Mouse (Mus musculus) c-Kit-negative CD71-positive TER-119-positive erythroid progenitor cells, embryonic 14.5 days (primary cell): ENCODE measurements around the gene Them7.

Experiments used
- DNase-seq: peaks from one replicate; pipeline ENCODE4 v3.0.0-alpha.2; 2013; ENCODE audit warnings: low read depth, low spot score

Them7 gene

DNA sequence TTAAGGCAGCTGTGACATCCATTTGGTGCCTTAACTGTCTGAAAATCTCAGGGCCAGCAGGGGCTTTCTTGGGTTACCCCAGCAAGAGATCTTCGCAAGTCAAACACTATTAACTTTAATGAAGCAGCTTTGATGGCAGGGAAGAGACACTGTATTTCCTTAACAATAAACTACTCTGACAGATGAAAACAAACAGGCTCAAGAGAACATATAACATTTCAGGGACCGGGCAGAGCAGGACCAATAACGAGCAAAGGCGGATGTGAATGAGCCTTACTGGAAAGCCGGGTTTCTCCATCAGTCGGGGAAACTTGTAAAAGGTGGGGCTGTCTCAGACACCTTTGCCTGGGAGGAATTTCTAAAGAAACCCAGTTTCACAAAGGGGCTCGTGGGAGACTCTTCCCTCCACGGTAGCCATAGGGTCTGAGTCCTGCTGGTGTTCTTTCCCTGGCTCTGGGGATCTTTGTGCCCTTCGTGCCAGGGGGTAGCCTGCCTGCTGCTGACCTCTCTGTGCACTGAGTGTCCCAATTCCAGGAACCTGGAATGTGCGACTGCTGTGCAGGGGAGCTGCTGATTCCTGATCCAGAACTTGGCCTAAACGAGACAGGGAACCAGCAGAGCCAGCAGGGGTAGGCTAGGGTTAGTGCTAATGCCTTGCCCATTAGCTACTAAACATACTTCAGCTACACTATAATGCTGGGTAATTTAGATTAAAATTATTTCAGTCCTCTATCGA, 11.4 kb downstream of the Them7 start:
- no peak for DNase-seq

DNA sequence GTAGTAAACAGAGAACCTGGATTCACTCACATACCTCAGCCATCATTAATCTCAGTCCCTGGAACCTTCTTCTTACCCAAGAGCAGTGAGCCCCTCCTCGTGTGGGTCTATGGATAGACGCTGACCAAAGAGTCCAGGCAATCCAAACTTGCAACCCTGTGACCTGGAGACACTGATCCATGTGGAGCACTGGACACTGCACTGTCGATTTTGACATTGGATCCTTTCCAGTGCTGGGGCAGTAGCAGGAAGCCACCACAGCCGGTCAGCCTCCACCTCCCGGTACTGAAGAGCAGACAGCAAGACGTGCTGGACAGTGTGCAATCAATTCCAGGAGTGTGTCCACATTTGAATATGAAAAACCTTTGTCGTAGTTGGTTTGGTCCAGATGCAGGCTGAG, 13.3 kb downstream of the Them7 start:
- DNase-seq: no peak

DNA sequence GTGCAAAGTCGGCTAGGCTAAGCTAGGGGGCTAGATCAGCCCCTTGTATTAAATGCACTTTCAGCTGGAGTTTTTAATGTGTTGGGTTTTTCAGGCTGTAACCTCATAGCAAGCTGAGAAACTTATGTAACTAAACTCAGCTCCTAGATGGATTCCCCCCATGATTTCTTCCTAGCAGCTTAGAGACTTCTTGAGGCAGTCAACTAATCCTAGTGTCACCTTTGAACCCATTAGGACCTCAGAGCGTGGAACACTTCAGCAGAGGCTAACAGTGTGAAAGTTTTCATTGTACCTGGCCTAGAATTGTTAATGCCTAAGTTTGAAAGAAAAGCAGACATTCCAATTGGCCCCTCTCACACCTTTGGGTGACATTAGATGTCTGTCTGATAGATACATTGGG, 13.7 kb downstream of the Them7 start:
- no peak for DNase-seq

DNA sequence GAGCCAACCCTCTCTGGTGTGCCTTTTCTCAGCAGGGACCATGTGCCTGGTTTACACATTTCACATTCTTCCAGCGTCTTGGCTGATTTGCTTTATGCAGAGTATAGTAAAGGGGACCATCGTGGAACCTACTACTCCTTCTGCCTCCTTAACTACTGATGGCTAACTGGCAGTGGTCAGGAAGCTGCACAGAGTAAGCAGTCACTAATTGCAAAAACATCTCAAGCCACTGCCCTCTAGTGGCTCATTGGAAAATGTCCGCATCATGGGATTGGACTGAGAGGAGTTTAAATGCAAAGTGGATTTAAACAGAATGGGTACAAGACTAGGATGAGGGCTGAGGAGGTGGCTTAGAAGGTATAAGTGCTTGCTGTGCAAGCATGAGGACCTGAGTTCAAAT, 14.7 kb downstream of the Them7 start:
- no peak for DNase-seq

DNA sequence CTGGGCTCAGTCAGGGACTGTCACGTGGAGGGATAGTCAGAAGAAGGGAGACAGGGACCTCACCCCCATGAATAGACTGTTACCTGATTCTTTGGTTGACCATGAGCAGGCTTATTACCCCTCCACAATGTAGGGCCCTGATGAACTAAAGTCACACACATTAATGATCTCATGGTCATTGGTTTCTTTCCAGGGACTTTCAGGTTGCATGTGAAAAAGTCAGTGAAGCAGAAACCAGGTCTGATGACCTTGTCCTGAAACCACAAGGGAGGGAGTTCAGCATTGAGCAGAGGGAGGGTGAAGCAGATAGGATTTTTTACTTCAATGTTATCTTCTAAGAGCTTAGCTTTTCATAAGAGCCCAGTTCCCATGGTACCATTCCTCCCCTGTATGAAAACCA, 16.5 kb downstream of the Them7 start:
- no peak for DNase-seq

DNA sequence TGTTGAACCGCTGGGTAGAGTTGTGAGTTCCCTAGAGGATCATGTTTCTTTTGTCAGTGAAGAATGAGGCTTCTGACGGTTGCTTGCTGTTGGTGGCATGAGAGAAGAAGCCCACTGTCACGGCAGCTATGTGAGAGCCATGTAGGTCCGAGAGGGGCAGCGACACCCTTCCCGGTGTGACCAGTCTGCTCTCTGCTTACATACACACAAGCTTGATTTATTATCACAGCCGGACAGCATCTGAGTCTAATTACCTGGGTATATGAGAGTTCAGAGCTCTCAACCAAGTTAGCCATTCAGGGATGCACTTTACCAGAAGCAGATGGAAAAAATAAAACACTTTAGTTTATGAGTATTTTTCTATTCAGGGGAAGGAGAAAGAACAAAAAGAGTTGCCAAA, 18.8 kb downstream of the Them7 start:
- DNase-seq: no peak

DNA sequence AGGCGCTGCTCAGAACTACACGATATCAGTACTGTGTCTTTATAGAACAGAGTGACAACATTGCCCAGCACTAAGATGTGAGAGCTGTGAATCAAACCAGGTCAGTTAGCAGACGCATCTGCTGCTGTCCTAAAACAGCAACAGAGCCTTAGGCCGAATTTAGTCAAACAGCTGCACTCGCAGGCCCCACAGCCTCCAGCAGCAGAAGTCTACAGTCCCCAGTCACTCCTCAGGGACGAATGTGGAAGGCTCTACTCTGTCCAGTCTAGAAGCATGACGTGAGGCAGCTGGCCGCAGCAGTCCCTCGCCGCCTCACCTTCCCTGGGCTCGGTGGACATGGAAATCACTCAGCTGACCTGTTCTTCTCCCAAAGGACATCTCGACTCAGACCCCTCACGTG, 20.6 kb downstream of the Them7 start:
- DNase-seq: no peak

DNA sequence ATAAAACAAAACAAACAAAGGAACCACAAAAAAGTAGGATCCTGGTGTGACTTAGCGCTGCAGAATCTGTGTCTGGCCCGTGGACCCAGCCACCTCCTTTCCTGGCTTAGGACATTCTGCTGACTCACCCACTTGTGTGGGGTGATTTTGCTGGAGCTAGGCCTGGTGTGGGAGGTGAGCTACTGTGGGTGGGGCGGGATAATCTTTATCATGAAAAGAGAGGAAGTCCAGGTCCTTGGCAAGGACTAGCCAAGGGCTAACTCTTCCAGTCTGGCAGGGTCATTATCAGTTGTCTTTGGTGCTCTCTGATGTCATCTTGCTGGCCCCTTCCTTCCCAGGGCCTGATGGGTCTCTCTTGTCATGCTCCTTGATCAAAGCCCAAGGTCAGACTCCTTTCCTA, 27.9 kb downstream of the Them7 start:
- DNase-seq: no peak

DNA sequence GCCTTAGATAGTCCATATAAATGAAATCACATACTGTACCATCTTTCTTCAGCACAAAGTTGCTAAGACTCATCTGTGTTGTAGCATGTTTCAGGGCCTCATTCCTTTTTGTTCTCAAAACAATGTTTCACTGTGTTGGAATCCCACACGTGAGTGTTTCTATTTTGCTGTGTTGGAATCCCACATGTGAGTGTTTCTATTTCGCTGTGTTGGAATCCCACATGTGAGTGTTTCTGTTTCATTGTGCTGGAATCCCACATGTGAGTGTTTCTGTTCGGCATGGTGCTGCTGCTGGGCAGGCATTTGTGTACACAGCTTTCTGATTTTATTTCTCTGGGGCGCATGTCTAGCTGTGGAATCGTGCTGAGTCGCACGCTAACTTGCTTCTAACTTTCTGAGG, 28.7 kb downstream of the Them7 start:
- DNase-seq: no peak

DNA sequence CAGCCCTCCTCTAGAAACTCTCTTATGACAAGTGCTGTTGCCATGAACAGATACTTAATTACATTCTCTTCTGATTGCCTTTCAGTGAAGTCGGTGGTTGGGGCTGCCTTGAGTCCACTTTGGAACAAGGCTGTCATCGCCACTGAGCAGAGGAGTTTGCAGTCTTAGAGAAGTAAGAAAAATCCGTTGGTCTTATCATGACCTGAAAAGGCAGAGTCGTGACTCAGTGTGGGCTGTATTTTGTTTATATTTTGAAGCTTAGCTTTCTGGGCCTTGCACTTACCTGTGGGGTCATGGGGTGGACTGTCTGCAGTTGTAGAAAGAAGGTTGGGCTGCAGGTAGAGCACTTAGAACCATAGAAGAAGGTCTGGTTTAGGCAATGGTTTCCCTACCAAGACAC, 31.3 kb downstream of the Them7 start:
- DNase-seq: no peak

DNA sequence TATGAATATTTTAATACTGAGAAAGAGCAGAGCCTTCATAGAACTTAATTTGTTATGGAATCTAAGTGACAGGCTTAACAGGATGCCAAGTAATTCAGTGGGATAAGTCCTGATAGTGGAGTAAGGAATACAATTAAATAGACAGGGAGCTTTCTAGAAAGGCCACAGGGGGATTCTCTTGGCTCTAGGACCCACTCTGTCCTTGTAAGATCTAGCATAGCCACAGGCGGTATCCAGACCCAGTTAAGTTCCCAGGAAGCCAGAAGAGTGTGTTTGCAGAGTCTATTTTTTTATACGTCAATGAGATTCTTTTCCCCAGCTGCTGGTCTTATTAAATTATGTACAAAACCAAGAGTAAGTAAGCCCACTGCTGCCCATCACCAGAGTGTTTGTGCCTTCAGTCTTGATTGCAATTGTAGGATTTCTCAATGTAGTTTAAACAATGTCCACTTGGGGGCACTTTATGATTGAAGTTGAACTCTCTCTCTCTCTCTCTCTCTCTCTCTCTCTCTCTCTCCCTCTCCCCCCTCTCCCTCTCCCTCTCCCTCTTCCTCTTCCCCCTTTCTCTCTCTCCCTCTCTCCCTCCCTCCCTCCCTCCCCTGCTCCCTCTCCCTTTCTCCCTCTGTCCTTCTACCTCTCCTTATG, 32.4 kb downstream of the Them7 start:
- DNase-seq: no peak

DNA sequence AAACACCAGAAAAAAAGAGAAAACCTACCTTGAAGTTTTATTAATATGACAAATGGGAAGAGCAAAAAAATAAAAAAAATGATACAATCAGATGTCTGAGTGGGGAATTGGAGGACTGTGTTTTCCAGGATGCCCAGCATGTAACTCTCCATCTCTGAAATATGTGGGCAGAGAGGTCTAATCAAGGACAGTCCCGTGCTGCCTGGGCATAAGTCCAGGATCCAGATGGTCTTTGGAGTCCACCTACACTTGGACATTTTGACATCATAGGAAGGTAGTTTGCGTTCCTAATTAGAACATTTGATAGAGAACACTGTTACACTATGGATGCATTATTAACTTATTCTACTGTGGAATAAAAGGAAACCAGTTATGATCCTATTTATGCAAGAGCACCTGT, 33.3 kb downstream of the Them7 start:
- no peak for DNase-seq

DNA sequence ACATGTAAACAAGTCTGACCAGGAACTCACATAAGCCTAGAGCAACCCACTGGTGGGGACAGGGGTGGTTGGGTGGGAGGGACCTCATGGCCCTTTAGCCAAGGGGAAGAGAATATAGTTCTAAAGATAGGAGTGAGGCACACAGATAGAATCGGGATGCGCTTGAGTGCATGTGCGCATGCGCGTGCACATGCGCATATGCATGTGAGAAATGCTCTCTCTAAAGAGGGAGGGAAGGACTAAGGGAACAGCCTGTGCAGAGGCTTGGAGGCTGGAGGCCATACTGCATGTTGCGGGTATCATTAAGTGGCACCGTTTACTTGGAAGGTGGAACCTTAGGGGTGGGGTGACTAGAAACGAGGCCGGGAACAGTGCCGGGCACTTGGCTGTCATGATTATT, 37.2 kb downstream of the Them7 start:
- DNase-seq: no peak

DNA sequence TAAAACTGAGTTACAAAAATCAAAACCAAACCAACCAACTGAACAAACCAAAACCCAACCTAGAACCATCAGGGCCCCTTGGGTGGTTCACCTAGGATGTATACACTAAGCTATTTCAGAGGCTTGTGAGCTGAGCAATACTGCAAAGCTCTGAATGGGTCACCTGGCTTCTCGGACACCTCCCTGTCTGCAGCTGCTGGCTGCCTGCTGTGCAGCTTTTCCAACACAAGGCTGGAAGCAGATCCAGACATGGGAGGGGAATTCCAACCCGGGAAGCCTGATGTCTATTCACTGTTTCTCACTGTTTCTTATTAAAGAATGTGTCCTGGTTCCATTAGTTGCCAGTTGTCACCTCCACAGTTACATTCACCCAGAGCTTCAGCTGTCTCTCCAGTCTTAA, 39.1 kb downstream of the Them7 start:
- DNase-seq: no peak

DNA sequence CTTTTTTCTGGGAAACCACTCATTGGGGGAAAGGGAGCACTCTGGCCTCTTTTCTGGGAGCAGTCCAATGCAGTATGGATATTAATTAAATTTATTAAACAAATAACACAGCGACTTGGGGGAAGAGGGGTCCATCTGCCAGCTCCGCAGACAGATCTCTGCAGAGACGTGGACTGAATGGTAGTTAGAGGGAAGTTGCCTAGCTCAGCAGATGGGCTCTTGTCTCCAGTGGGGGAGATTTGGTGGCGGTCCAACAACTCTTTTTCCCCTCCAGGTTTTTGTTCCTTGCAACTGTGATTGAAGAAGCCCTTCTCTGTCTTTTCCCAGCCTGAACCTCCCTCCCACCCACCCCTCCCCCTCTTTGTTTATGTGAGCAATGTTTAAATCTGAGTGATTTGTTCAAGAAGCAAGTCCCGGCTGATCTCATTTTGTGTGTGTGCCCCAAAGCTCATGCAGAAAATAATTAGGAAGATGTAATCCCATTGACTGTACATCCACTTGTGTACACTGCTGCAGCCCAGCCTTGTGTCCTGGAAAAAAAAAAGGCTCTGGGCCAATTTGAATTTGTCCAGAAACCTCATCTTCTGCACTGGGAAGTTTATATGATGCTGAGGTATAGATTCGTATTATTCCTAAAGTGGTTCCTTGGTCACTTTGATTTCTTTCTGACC, 58.4 kb downstream of the Them7 start:
- DNase-seq: no peak

DNA sequence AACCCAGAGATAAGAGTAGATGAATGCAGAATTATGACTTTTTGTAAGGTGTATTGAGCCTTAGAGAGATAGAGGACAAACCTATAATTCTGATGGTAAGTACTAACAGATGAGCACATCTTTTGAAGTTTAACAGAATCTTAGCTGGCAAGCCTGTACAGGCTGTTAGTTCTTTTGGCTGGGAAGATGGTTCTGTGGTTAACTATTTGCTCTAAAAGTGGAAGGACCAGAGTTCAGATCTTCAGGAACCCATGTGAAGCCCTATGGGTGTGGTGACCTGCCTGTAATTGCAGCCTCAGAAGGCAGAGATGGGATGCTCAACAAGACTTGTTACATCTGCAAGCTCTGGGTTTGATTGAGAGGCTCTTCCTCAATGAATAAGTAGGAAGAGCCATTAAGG, 59.7 kb downstream of the Them7 start:
- no peak for DNase-seq

DNA sequence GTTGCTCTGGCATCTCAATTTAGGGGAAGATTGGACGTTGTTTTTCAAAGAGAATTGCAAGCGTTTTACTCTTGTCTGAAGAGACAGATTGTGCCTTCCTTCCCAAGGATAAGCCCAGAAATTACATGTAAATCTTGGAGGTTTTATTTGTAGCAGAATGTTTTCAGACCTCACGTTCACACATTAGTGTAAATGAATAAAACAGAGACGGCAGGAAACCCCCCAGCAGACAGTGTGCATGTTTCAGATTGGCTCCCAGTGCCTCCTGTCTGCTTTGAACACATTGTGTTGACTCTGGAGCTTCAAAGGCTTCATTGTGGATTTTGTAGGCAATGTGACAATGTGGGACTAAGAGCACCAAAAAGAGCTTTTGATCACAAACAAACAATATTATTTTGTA, 60.7 kb downstream of the Them7 start:
- DNase-seq: no peak

DNA sequence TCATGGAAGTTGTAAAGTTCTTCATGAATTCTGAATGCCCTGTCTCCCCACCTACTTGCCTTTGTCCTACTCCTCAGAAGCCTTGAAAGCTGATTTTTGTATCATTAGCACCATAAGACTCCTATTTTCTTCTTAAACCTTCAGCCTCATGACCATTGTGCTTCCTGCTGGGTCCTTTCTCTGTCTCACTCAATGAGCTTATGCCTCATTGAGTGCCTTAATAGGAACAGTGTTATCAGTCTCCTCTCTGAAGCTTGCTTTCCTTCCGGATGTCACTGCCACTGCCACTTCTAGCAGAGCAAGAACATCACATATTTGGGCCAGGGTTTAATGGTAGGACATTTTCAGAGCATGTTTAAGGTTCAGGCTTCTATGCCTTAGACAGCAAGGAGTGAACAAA, 71.7 kb downstream of the Them7 start:
- no peak for DNase-seq

DNA sequence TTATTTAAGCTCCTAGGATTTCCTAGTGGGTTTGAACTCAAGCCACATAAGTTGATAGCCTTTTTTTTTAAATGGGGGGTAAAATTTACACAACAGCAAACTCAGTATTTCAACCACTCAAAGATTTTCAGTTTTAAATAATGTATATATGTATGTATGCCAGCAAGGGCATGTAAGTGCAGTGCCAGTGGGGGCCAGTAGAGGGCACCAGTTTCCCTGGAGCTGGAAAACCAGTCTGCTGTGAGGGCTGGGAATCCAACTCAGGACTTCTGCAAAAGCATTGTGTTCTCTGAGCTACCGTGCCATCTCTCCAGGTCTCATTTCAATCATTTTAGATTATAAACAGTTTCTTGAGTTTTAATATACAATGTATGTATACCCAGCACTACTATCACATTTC, 74.8 kb downstream of the Them7 start:
- no peak for DNase-seq

DNA sequence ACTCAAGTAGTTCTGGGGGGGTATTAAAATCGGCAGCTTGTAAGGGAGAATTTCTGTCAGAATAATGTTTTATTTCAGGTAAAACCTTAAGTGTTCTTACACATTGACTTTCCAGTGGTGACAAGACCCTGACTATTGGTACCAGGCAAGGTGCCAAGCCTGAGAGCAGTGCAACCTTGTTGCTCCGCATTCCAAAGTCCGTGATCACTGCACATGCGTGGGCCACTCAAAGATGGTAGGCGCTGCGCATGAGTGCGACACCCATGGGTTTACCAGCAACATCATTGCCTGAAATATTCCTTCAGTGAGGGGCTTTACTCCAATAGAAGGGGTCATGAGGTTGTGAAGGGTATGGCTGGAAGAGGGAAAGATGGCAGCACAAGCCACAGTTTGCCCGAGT, 77.0 kb downstream of the Them7 start:
- DNase-seq: no peak

DNA sequence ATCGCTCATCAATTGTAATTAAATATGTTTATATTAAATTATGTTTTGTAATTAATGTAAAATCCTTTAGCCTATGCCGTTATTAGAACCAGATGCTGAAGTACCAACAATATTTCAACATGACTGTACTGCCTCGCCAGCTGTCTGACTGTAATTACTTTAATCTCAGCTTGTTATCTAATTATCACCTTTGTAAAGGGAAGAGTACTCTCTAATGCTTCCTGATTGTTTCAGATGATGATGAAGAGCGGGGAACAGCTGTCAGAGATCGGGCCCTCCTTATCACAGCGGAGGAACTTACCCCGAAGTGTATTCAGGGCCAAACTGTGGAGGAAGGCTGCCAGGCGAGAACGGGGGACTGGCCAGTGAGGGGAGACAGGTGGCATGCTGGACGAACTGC, 77.4 kb downstream of the Them7 start:
- no peak for DNase-seq

DNA sequence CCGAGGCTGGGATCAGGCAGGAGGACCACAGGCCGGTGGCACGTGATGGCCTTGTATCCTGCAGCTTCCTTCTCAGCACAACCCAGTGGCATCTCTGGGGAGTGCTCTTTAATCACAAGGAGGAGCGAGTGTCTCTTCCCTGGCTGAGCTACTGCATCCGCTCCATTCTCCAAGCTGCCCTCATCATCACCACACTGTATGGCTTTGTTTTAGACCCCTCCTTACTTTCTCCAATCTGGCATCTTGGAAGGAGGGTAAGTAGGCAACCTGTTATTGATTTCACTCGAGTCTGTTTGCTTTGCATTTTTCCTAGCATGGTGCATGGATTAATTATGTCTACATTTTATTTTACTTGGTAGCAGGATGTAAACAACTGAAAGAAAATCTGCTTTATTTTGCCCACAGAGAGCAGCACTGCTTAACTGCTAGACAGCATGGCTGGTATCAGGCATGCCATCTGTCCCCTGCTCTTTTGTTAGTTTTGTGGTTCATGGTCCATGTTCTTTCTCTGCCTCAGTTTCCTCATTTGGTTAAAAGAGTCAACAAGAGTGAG, 79.9 kb downstream of the Them7 start:
- DNase-seq: no peak

DNA sequence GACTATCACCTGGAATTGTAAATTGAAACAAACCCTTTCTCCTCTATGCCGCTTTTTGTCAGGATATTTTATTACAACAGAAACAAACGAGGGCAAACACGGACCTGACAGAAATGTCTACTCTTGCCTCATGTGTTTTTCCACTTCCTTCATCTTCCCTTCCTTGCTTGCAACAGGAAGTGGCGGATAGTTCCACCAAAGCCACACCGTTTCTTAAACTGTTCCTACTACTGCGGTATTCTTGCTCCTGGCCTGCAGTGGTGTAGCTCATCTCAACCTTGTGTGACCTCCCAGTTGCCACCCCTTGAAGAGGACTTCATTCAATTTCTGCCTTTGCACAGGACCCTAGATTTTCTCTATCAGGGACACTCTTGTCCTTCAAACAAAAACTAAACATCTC, 81.8 kb downstream of the Them7 start:
- DNase-seq: no peak
